Mouse (Mus musculus): ENCODE data around the gene Ctdspl2. TPM values are rescaled to one million over a fixed set of nuclear protein-coding genes. Genes with fewer than 3 reads are reported as not detected.

Ctdspl2 gene
- total and polyA plus RNA-seq, 3 experiments: 5.3 to 107 (median 79.1) TPM

DNA sequence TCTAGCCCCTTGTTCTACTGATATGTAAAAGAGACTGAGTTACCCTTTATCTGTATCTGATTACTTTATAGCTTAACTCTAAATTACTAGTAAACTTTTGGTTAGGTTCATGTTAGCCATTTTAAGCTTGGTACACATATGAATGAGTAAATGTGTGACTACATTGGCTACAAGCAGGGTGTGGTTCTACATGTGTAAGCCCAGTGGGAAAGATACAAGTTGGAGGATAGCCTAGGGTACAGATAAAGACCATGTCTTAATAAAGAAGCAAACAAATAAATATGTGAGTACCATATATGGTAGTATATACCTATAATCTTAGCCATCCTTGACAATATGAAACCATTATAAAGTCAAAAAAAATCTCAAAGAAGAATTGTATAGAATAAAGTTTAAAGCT is 88.1 kb downstream of the Ctdspl2 start:
- H3K4me1 ChIP-seq (ENCODE audit: insufficient read depth, low read depth, low read length): no peaks in the 10 kb centered on the region
- peaks cover 87% of the 10 kb centered on the region for H3K36me3 ChIP-seq (replicated peaks)
- H3K27me3 ChIP-seq (ENCODE audit: insufficient read depth, low read length): no peaks in the 10 kb centered on the region
- ATAC-seq (ENCODE audit: extremely low read depth, insufficient number of reproducible peaks, low FRiP score, poor library complexity, severe bottlenecking) (no peak), DNase-seq (ENCODE audit: low spot score) (no peak)
- no peak overlapping the region for H3K4me3 ChIP-seq (ENCODE audit: low read depth, low read length)
- H3K9me3 ChIP-seq (replicated peaks): no peaks in the 10 kb centered on the region
- TF ChIP-seq CTCF (IDR thresholded peaks at IDR 0.05; ENCODE audit: low read depth, low read length): no peak
- no peak for TF ChIP-seq GATA2 (IDR thresholded peaks at IDR 0.05; ENCODE audit: borderline replicate concordance, low read depth, low read length)

DNA sequence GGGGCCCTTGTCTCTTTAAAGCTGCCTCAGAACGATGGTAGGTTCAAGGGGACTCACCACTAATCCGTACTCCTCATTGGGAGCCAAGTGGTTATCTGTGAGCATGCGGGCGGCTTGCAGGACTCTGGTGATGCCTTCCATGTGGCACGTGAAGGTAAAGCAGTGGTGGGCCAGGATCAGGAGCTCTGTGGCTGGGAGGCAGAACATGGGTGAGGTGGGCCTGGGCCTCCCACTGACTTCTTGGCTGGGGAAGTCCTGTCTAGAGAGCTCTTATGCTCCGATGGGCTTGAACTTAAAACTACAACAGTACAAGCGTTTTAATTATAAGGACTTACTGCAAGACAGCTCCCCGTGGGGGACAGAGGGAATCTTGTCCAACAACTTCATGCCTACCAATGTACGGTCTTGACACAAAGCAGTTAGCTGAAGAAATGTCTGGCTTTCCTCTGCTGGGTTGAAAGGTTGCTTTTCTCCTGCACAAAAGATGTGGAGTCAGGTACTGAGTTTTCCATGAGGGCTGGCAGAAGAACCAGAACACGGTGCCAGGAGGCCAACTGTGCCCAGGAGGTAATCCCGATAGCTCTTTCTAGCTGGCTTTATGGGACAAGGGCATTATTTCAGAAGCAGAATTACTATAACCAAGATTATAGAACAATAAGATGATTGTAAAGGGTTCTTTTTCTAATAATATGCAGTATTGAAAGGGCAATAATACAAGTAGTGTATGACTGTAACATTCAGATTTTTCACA is 103.7 kb downstream of the Ctdspl2 start:
- peaks cover 65% of the 10 kb centered on the region for H3K36me3 ChIP-seq (replicated peaks)
- no peaks in the 10 kb centered on the region for H3K9me3 ChIP-seq (replicated peaks)
- no peak overlapping the region for H3K4me3 ChIP-seq (ENCODE audit: low read depth, low read length)
- H3K27me3 ChIP-seq (ENCODE audit: insufficient read depth, low read length): no peaks in the 10 kb centered on the region
- ATAC-seq (ENCODE audit: extremely low read depth, insufficient number of reproducible peaks, low FRiP score, poor library complexity, severe bottlenecking) (no peak), DNase-seq (ENCODE audit: low spot score) (no peak)
- TF ChIP-seq CTCF (IDR thresholded peaks at IDR 0.05; ENCODE audit: low read depth, low read length) (no peak), TAL1 (conservative IDR thresholded peaks at IDR 0.05; ENCODE audit: low read depth, low read length) (no peak), GATA1 (IDR thresholded peaks at IDR 0.05; ENCODE audit: borderline replicate concordance, low read length) (no peak), POLR2AphosphoS5 (IDR thresholded peaks at IDR 0.05; ENCODE audit: insufficient replicate concordance, low read depth, low read length) (no peak), GATA2 (IDR thresholded peaks at IDR 0.05; ENCODE audit: borderline replicate concordance, low read depth, low read length) (no peak)
- peaks cover 3% of the 10 kb centered on the region; the same call in 1 of the 2 replicates for H3K4me1 ChIP-seq (ENCODE audit: insufficient read depth, low read depth, low read length)

Other genes with a start within 250 kb of the Ctdspl2 start
- gene Frmd5, start 148.9 kb upstream of the Ctdspl2 start, total RNA-seq (2014; fragmentation: Nextera tagmentation): 74.4 and 79.4 TPM in 2 replicates
- 20.6 and 22.3 TPM in 2 replicates for gene Frmd5, start 148.9 kb upstream of the Ctdspl2 start, total RNA-seq (2017)
- 11.6 and 12.8 TPM in 2 replicates for gene Frmd5, start 148.9 kb upstream of the Ctdspl2 start, polyA plus RNA-seq (2012)
- gene Casc4, start 89.0 kb upstream of the Ctdspl2 start, total RNA-seq (2014; fragmentation: Nextera tagmentation): 51.8 and 75.4 TPM in 2 replicates
- gene Casc4, start 89.0 kb upstream of the Ctdspl2 start, total RNA-seq (2017): 34.2 and 38.6 TPM in 2 replicates
- 14.3 and 16.9 TPM in 2 replicates for gene Casc4, start 89.0 kb upstream of the Ctdspl2 start, polyA plus RNA-seq (2012)
- not detected in 2 replicates for gene Mageb3, start 91 bp downstream of the Ctdspl2 start, total RNA-seq (2014; fragmentation: Nextera tagmentation)
- gene Mageb3, start 91 bp downstream of the Ctdspl2 start, total RNA-seq (2017): 0.27 and 0.29 TPM in 2 replicates
- gene Mageb3, start 91 bp downstream of the Ctdspl2 start, polyA plus RNA-seq (2012): 0.03 TPM in 1 of 2 replicates, not detected in the other
- gene Eif3j1, start 72.5 kb downstream of the Ctdspl2 start, total RNA-seq (2014; fragmentation: Nextera tagmentation): 23.0 and 27.0 TPM in 2 replicates
- gene Eif3j1, start 72.5 kb downstream of the Ctdspl2 start, total RNA-seq (2017): 8.4 and 9.5 TPM in 2 replicates
- 35.5 and 95.2 TPM in 2 replicates for gene Eif3j1, start 72.5 kb downstream of the Ctdspl2 start, polyA plus RNA-seq (2012)
- gene Spg11, start 162.4 kb downstream of the Ctdspl2 start, total RNA-seq (2014; fragmentation: Nextera tagmentation): 10.4 and 15.5 TPM in 2 replicates
- gene Spg11, start 162.4 kb downstream of the Ctdspl2 start, total RNA-seq (2017): 9.9 and 10.7 TPM in 2 replicates
- 1.1 TPM in 2 replicates for gene Spg11, start 162.4 kb downstream of the Ctdspl2 start, polyA plus RNA-seq (2012)
- gene B2m, start 191.7 kb downstream of the Ctdspl2 start, total RNA-seq (2014; fragmentation: Nextera tagmentation): 996 and 1,120 TPM in 2 replicates
- gene B2m, start 191.7 kb downstream of the Ctdspl2 start, total RNA-seq (2017): 2,007 and 2,025 TPM in 2 replicates
- 28.8 and 29.6 TPM in 2 replicates for gene B2m, start 191.7 kb downstream of the Ctdspl2 start, polyA plus RNA-seq (2012)
- not detected in 2 replicates for gene Trim69, start 204.7 kb downstream of the Ctdspl2 start, total RNA-seq (2014; fragmentation: Nextera tagmentation)
- not detected in 2 replicates for gene Trim69, start 204.7 kb downstream of the Ctdspl2 start, total RNA-seq (2017)
- gene Trim69, start 204.7 kb downstream of the Ctdspl2 start, polyA plus RNA-seq (2012): not detected in 2 replicates
- 1.1 and 1.9 TPM in 2 replicates for gene Patl2, start 230.2 kb downstream of the Ctdspl2 start, total RNA-seq (2014; fragmentation: Nextera tagmentation)
- gene Patl2, start 230.2 kb downstream of the Ctdspl2 start, total RNA-seq (2017): 13.7 and 14.5 TPM in 2 replicates
- gene Patl2, start 230.2 kb downstream of the Ctdspl2 start, polyA plus RNA-seq (2012): 0.04 and 0.09 TPM in 2 replicates
- gene Terb2, start 230.3 kb downstream of the Ctdspl2 start, total RNA-seq (2014; fragmentation: Nextera tagmentation): not detected in 2 replicates
- gene Terb2, start 230.3 kb downstream of the Ctdspl2 start, total RNA-seq (2017): not detected in 2 replicates
- gene Terb2, start 230.3 kb downstream of the Ctdspl2 start, polyA plus RNA-seq (2012): not detected in 2 replicates